Mouse (Mus musculus) frontal cortex, postnatal 10 days (tissue): ENCODE measurements at regions not wholly inside any gene's neighbourhood (a gene's known extent, or its start where the extent isn't known, plus 50 kb on each side); places are given as distances from the start of the nearest gene placed in this dataset.
"Not testable (repeated sequence)": the region's sequence is repeated elsewhere in the genome, so short reads cannot be mapped to it uniquely, and the experiment has no call there.

Experiments used
- DNase-seq, 2 experiments: peaks; one replicate each; pipeline ENCODE4 v3.0.0; 2022; ENCODE audit warnings: low spot score in 2 of 2, mixed read lengths in 1 of 2

DNA sequence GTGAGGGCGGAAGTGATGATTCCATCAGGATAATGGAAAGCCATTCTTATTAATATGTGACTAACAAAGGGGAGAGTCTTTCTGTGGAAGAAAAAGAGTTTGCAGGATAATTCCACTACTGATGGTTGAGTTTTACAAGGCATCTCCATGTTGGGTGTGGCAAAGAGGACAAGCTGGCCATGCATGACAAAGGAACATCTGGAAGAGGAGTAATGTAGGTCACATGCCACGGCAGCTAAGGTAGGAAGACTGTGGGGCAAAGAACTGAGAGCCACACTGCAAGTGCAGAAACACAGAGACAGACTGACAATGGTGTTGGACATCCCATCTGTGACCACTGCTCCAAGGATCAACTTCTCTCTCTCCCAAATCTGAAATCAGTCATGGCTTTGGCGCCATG, 196.4 kb upstream of the Gdi2 start:
- no peak for DNase-seq

DNA sequence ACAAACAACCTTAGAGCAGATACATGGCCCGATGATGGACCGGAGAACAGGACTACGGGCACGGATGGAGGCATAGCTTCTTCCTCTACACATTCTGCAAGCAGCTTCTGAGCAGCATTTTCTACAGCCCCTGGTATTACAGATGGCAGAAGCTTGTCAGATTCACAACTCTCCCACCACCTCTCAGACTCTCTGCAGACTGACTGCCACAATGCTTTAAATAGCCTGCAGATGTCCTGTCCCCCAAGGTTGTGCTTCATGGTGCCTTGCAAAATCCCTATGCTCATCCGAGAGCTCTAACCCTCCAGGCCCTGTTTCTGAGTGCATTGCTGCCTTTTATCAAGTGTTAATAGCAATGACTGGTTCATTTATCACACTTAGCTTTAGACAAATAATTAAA, 194.3 kb upstream of the Gdi2 start:
- no peak for DNase-seq

DNA sequence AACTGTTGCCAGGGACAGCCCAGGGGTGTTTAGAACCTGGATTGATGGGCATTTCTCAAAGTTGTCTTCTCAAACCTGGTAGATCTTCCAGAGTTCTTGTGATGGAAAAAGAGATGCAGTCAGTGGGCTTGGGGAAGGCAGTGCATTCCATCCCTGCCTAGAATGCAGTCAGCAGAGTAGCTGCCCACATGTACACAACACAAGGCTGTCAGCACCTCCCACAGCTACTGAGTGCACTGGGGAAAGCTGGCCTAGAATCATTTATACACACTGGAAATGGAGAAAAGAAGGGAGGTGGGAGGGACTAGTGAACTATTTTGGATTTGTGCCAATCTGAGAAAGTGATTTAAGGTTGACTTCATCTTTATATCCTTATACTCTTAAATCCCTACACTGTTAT, 183.0 kb upstream of the Gdi2 start:
- not testable (repeated sequence) for DNase-seq

DNA sequence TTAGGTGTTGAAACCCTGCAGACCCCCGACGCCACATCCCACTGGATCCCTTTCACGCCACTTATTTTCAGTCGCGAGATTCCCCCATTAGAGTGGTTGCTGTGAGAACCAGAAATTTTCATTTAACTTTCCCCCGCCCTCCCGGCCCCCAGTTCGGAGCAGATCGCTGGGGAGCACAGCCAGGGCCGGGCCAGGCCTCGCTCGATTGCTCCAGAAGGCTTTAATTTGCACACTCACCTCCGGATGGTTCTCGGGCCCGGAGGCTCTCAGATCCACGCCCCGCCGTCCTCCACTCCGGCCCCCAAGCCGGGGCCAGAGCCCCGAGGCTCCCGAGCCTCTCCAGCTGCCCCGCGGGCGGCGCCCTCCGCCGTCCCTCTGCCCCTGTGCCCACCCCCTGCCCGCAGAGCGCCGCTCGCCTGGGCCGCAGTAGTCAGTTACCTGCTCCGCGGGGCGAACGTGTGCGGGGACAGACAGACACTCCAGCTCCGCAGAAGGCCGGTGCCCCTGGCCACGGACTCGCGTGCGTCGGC, 179.7 kb upstream of the Gdi2 start:
- no peak for DNase-seq

DNA sequence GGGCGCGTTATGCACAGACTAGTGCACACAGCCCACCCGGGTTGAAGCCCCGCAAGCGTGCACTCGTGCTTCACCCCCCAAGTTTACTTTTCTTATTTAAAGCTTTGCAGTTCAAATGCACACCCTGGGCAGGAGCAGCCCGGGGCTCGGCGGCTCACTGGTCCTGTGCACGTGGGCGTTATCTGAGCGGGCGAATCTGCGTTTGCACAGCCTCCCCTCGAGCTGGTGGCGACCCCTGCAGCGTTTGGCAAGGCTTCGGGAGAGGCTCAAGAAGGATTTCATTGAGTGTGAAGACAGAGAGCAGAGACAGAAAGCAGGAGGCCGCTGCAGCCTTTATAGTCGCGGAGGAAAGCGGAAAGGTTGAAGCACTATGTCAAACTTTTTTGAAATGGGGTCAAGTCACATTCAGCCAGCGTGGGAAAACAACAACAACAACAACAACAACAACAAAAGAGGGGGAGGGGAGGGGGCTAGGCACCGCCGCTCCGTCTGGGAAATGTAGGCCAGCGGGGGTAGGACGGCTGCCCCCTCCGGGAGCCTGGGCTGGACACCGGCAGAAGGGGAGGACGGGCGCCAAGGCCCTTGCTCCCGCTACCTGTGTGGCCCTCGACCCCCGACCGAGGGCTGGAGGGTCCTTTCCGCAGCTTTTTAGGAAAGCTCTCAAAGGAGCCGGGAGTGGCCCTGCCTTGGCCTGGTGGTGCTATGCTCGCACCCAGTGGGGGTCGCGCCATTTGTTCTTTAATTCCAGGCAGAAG, 178.7 kb upstream of the Gdi2 start:
- DNase-seq = no peak

DNA sequence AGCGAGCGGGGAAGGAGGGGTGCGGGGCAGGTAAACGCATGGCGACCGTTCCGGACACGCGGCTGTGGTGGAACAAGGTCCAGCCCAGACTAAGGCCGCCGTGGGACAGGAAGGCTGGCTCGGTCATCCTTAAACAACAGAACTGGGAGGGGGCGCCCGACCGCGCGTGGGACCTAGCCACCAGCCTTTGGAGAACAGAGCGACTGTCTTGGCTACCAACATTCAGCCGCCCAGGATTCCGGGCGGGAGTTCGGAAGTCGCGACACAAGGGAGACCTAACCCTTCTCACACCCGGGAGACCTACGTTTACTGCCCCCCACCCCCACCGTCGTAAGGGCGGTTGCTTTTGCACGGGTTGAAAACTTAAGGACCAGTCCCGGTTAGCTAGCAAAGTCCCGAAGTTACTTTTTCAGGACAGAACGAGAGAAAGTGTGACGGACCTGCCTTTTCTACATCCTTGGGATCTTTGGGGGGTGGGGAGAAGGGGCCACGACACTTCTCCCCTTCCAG, 178.1 kb upstream of the Gdi2 start:
- not testable (repeated sequence) for DNase-seq

DNA sequence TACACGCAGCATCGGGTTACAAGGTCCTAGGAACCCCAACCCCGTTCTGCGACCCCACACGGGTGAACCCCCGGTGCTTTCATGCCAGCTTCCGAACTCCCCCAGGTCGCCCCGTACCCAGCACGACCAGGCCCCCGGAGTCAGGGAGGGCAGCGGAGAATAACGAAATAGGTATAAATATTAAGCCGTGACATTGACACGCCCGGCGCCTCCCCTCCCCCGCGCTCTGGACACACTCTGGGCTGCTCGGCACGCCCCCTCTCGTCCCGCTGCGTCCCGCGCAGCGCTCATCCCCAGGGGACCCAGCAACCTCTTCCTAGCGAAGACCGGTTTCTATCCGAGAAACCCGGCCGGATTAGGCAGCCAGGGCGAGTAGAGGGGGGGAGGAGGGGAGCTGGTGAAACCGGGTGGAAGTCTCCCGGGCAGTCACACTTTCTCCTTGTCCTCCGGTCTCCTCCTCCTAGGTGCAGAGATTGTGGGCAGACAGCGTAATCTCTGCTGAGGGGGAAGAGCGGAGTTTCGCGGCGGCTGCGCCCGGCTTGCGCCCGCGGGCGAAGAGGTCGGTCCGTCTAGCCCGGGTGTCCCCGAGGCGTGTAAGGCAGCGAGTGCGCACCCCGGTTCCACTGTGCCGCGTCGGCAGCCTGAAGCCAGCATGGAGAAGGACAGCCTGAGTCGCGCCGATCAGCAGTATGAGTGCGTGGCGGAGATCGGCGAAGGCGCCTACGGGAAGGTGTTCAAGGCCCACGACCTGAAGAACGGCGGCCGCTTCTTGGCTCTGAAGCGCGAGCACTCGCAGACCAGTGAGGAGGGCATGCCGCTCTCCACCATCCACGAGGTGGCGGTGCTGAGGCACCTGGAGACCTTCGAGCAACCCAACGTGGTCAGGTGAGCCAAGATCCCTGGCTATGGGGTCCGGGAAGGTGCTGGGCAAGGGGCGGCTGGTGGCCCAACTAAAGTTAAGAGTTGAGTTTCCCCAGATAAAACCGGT, 177.1 kb upstream of the Gdi2 start:
- peak in 1 of 2 experiments; percentile 11 for DNase-seq

DNA sequence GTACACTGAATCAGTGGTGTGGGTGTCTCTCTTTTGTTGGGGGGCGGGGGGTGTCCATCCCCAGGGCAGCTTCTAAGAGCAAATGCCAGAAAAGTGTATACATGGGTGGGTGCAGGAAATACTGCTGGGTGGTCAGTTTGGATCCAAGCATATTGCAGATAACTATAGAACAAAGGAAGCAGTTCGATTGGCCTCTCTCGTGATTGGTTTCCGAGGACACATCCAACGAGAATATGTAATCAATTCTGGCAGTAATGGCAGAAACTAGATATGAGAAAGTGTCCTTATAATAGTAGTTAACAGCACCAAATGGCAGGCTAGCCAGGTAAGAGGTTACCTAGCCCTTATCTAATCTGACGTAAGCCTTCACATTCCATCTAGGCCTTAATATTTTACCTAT, 165.2 kb upstream of the Gdi2 start:
- DNase-seq = no peak

DNA sequence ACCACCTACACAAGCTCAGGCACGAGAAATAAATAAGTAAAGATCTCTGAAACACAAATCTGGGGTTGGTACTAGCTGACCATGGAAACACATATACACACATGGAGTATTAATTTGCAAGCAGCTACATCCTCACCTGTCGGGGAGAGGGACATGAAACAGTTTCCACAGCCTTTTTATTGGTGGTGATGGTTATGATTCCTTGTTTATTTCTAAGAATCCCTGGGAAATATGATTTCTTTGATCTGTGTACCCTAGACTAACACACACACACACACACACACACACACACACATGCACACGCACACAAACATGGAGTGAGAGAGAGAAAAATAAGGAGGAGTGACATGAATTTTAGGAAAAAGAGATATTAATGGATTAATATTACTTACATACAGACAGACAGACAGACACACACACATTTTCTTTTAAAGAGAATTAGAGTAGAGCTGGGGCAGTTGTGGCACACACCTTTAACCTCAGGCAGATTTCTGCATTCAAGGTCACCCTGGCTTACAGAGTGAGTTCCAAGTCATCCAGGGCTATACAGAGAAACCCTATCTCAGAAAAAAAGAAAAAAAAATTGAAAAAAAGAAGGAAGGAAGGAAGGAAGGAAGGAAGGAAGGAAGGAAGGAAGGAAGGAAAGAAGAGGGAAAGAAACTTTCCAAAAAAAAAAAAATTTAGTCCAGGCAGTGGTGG, 164.2 kb upstream of the Gdi2 start:
- not testable (repeated sequence) for DNase-seq

DNA sequence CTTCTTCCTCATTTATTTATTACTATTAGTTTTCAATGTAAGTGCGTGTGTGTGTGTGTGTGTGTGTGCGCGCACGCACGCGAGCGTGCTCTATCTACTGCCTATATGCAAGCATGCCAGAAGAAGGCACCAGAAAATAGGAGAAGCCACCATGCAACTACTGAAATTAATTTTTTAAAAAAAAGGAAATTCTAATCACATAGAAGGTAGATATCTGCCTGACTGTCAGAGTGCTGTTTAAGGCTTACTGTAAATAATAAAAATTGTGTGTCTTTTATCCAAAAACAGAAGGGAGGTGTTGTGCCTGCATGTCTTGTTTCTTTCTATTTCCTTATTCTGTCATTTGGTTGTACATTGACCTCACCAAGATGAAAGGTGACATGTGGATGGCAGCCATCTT, 163.1 kb upstream of the Gdi2 start:
- no peak for DNase-seq

DNA sequence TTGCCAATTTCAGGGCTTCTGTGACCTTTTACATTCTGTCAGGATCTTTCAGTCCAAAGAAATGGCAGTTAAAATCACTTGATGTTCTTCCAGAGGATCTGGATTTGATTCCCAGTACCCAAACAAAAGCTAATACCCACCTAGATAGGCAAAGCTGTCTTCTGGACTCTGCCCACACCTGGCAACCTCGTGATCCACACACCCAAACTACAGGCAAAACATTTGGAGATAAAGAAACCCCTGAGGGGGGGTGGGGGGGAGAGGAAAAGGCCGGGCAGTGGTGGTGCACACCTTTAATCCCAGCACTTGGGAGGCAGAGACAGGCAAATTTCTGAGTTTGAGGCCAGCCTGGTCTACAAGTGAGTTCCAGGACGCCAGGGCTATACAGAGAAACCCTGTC, 160.1 kb upstream of the Gdi2 start:
- DNase-seq = not testable (repeated sequence)

DNA sequence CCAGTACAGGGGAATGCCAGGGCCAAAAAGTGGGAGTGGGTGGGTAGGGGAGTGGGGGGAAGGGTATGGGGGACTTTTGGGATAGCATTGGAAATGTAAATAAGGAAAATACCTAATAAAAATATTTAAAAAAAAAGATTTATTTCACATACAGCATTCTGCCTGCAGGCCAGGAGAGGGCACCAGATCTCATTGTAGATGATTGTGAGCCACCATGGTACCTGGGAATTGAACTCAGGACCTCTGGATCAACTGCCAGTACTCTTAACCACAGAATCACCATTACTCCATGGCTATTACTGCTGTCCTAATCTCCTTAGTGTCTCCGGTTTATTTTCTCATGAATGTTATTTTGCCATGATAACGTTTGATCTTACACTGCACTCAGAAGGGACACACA, 132.1 kb upstream of the Gdi2 start:
- DNase-seq = not testable (repeated sequence)

DNA sequence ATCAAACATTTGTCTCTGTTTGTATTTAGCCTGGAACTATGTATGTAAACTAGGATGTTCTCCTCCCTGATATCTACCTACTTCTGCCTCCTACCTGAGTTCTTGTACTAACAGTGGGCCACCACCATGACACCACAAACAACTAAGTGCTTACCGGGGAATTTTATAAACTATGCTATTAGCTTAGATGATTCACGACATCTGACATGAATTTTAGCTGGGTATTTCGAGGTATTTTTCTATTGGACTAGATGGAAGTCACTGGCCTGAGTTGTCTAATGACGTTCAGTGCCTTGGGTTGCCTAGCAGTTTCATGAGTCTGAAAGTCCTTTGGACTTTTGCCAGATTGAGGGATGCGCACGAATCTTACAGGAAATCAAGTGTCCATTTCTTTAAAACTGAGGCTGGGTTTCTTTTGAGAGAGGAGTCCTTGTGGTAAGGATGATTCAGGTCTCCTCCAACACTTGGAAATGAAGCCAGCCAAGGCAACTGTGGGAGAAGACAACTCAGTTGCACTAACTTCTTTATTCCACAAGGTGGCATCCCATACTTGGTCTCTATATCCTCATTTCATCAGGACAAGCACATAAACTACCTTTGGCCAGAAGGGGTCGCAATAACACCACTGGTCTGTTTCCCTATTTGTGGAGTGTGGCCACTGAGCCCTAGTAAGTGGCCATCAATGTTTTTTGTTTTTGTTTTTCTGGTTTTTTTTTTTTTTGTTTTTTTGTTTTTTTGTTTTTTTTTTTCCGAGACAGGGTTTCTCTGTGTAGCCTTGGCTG, 131.4 kb upstream of the Gdi2 start:
- peak; percentile 29 to 50 for DNase-seq

DNA sequence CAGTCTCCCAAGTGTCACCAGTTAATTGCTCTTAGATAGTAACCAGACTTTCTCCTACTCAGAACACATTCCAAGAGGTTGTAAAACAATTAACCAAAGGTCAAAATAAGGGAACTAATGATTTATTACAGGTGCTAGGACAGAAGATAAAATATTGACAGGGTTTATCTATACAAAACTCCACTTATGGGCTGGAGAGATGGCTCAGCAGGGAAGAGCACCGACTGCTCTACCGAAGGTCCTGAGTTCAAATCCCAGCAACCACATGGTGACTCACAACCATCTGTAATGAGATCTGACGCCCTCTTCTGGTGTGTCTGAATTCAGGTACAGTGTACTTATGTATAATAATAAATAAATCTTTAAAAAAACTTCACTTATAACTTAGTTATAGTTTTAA, 127.6 kb upstream of the Gdi2 start:
- DNase-seq = not testable (repeated sequence)

DNA sequence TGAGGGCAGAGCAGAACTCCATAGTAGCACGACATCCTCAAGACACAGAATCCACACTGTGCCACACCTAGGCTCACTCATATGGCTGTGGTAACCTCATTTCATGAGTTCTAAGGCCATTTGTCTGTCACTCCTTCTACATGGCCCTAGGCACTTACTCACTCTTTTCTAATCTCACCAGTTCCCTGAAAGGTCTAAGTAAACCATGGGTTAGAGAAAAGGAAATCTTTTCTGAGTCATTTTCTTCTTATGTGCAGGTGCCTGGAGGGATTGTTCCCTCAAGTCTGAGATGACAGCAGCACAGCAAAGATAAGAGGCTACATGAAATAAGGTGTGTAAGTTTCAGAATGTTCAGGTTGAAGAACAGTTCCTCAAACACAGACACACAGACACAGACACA, 120.8 kb upstream of the Gdi2 start:
- DNase-seq = no peak

DNA sequence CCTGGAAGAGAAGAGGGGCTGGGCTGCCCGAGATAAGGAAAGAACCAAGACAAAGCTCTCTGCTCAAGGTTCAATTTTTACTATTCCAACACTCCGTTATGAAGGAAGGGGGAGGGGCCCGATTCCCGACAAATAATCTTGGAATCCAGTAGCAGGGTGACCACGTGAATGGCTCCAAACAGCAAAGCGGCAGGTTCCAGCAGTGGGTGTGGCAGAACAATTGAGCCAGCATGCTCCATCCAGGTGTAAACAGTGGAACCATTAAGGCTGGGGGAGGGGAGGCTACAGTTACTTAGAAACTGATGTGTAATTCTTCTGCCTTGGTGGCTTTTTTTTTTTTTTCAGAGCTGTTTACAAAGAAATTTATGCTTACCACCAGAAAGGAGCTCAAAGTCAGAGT, 82.5 kb upstream of the Gdi2 start:
- DNase-seq = not testable (repeated sequence)

DNA sequence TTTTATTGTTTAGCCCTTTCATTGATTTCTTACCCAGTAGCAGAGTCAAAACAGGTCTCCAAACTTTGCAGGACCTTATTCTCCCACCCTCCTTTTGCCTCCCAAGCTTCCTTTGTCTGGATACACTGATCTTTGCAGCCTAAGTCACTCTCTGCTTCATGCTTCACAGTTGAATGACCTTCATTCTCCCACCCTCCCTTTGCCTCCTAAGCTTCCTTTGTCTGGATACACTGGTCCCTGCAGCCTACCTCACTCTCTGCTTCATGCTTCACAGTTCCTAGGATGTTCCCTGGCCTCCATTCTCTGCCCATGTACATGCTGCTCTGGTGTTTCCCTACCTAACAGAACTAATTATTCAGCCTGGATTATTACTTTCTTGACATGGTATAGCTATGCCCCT, 61.0 kb upstream of the Gdi2 start:
- no peak for DNase-seq

DNA sequence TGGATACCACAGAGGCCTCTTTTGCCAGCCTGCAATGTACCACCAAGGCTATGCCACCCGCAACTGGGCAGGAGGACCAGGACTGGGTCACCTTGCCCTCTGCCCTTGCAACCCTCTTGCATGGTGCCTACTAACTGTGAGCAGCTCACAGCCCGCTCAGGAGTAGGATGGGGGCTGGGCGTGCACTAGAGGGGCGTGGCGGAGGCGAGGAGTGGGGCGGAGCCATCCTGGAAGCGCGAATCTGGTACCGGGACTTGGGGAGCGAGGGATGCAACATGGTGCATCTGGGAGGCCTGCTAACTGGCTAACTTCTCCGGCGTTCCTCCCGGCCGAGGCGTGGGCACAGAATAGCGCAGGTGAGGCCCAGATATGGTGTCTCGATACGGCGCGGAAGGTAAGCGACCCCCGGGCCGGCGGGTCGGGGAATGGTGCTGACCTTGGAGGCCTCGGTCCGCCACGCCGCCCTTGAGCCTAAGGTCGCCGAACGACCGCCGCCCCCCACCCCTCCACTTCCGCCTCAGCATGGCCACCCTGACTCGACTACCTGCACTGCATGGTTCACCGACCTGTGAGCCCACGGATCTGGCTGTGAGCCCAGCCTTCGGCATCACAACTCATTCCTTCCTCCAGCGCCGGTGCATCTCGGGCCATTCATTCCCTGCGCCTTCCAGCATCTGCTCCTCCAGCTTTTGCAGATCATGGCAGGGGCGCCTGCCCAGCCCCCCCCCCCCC, 59.7 kb upstream of the Gdi2 start:
- DNase-seq = peak; percentile 14 to 55
